Mouse (Mus musculus): ENCODE results near the gene Rasa1. TPM values are rescaled to one million over a fixed set of nuclear protein-coding genes. Genes with fewer than 3 reads are reported as not detected.

Rasa1 gene
- total and polyA plus RNA-seq, 3 experiments = 14.3 to 35.1 (median 34.5) TPM

GRCm38 (mm10) chr13:85288574-85288842 is 422 bp downstream of the Rasa1 start:
- Histone ChIP-seq H3K9me3 (replicated peaks; ENCODE audit: low read length) (no peaks in the 10 kb centered on the region), H3K4me2 (ENCODE audit: insufficient read depth, low read depth, poor library complexity, severe bottlenecking) (no peak overlapping the region), H3K36me3 (replicated peaks in 1 of 2; ENCODE audit: control insufficient read depth in 1 of 2, insufficient read depth in 1 of 2, low read length in 1 of 2) (no peaks in the 10 kb centered on the region), H3K27me3 (replicated peaks) (no peaks in the 10 kb centered on the region), H3K27ac (ENCODE audit: insufficient read depth, low read depth) (peak overlapping the region; percentile 75), H3K4me1 (ENCODE audit: control insufficient read depth in 1 of 2, insufficient read depth in 2 of 2) (0 out of 4 replicates have a peak, but pooled peaks cover 0 to 2% of the 10 kb centered on the region in 2 experiments), H3K4me3 (replicated peaks in 1 of 3; ENCODE audit: low read depth in 2 of 3, low read length in 2 of 3, poor library complexity in 1 of 3) (peak overlapping the region; percentile 77 to 93 (median 89)), H3K79me2 (replicated peaks; ENCODE audit: control insufficient read depth, extremely low read depth, insufficient read depth, poor library complexity, severe bottlenecking) (peaks cover 14% of the 10 kb centered on the region), H3K9ac (ENCODE audit: insufficient read depth, low read depth) (peak overlapping the region; percentile 80)
- no peak for DNase-seq (ENCODE audit: extremely low read depth)
- TF ChIP-seq RCOR1 (conservative IDR thresholded peaks at IDR 0.05; ENCODE audit: low read depth, low read length) = no peak
- TF ChIP-seq MAZ (IDR thresholded peaks at IDR 0.05; ENCODE audit: low read depth, low read length) = no peak
- TF ChIP-seq ELF1 (IDR thresholded peaks at IDR 0.05; ENCODE audit: low read depth, low read length) = no peak
- no peak for TF ChIP-seq ETS1 (conservative IDR thresholded peaks at IDR 0.05; ENCODE audit: low read depth, low read length)
- no peak for TF ChIP-seq USF2 (conservative IDR thresholded peaks at IDR 0.05; ENCODE audit: low read depth, low read length)
- TF ChIP-seq TBP (conservative IDR thresholded peaks at IDR 0.05; ENCODE audit: low read depth, low read length) = no peak
- no peak for TF ChIP-seq UBTF (IDR thresholded peaks at IDR 0.05; ENCODE audit: low read depth, low read length)
- dilution Hi-C loops (cut with MboI; ENCODE audit: extremely low pct_ligation_motif_present, extremely low pct_unique_long_range_greater_than_20kb, low sequenced_read_pairs) (no loop called here), in situ Hi-C loops (cut with MboI; ENCODE audit: low pct_ligation_motif_present, low pct_unique_long_range_greater_than_20kb, low sequenced_read_pairs) (no loop called here)

GRCm38 (mm10) chr13:85287876-85288573 is 905 bp downstream of the Rasa1 start:
- TF ChIP-seq SIN3A (IDR thresholded peaks at IDR 0.05; ENCODE audit: low read length) = no peak; the same call in 1 of the 2 replicates
- no peak for TF ChIP-seq JUN (IDR thresholded peaks at IDR 0.05; ENCODE audit: insufficient read depth, low read depth, low read length)
- TF ChIP-seq USF1 (IDR thresholded peaks at IDR 0.05; ENCODE audit: low read depth, low read length) = no peak
- no peak for TF ChIP-seq EP300 (IDR thresholded peaks at IDR 0.05; ENCODE audit: low read length)
- no peak for TF ChIP-seq PAX5 (IDR thresholded peaks at IDR 0.05; ENCODE audit: low read length)
- no peak for TF ChIP-seq RAD21 (IDR thresholded peaks at IDR 0.05; ENCODE audit: low read depth, low read length)
- no peak for TF ChIP-seq MAX (IDR thresholded peaks at IDR 0.05; ENCODE audit: low read length)
- no peak for TF ChIP-seq TCF12 (IDR thresholded peaks at IDR 0.05; ENCODE audit: low read depth, low read length)
- TF ChIP-seq MXI1 (IDR thresholded peaks at IDR 0.05; ENCODE audit: low read depth, low read length) = no peak
- TF ChIP-seq ZNF384 (IDR thresholded peaks at IDR 0.05; ENCODE audit: low read depth, low read length) = no peak
- TF ChIP-seq BHLHE40 (IDR thresholded peaks at IDR 0.05; ENCODE audit: low read depth, low read length) = no peak
- TF ChIP-seq ZC3H11A (IDR thresholded peaks at IDR 0.05; ENCODE audit: low read depth, low read length) = no peak
- no peak for TF ChIP-seq JUND (conservative IDR thresholded peaks at IDR 0.05; ENCODE audit: low read depth, low read length)
- no peak for TF ChIP-seq MAZ (IDR thresholded peaks at IDR 0.05; ENCODE audit: low read depth, low read length)
- TF ChIP-seq ZKSCAN1 (IDR thresholded peaks at IDR 0.05; ENCODE audit: borderline replicate concordance, low read depth, low read length) = no peak
- no peak for TF ChIP-seq UBTF (IDR thresholded peaks at IDR 0.05; ENCODE audit: low read depth, low read length)
- TF ChIP-seq E2F4 (IDR thresholded peaks at IDR 0.05; ENCODE audit: insufficient replicate concordance, low read depth, low read length) = no peak
- no peak for TF ChIP-seq ETS1 (conservative IDR thresholded peaks at IDR 0.05; ENCODE audit: low read depth, low read length)
- TF ChIP-seq NRF1 (IDR thresholded peaks at IDR 0.05; ENCODE audit: low read depth, low read length) = no peak
- TF ChIP-seq KAT2A (IDR thresholded peaks at IDR 0.05; ENCODE audit: insufficient replicate concordance, low read length) = no peak
- Histone ChIP-seq H3K27me3 (replicated peaks) (no peaks in the 10 kb centered on the region), H3K9ac (ENCODE audit: insufficient read depth, low read depth) (peak overlapping the region; percentile 80), H3K4me1 (ENCODE audit: control insufficient read depth in 1 of 2, insufficient read depth in 2 of 2) (0 out of 4 replicates have a peak, but pooled peaks cover 0 to 2% of the 10 kb centered on the region in 2 experiments), H3K4me3 (replicated peaks in 1 of 3; ENCODE audit: low read depth in 2 of 3, low read length in 2 of 3, poor library complexity in 1 of 3) (peak overlapping the region; percentile 77 to 93 (median 89)), H3K79me2 (replicated peaks; ENCODE audit: control insufficient read depth, extremely low read depth, insufficient read depth, poor library complexity, severe bottlenecking) (peaks cover 14% of the 10 kb centered on the region), H3K4me2 (ENCODE audit: insufficient read depth, low read depth, poor library complexity, severe bottlenecking) (peak overlapping the region; percentile 91), H3K9me3 (replicated peaks; ENCODE audit: low read length) (no peaks in the 10 kb centered on the region), H3K27ac (ENCODE audit: insufficient read depth, low read depth) (peak overlapping the region; percentile 75; the same call in 1 of the 2 replicates), H3K36me3 (replicated peaks in 1 of 2; ENCODE audit: control insufficient read depth in 1 of 2, insufficient read depth in 1 of 2, low read length in 1 of 2) (no peaks in the 10 kb centered on the region)
- peak; percentile 21 for DNase-seq (ENCODE audit: extremely low read depth)
- in situ Hi-C loops (cut with MboI; ENCODE audit: low pct_ligation_motif_present, low pct_unique_long_range_greater_than_20kb, low sequenced_read_pairs) (no loop called here), dilution Hi-C loops (cut with MboI; ENCODE audit: extremely low pct_ligation_motif_present, extremely low pct_unique_long_range_greater_than_20kb, low sequenced_read_pairs) (no loop called here)
